Mouse (Mus musculus): ENCODE data around the gene Ptafr. TPM values are rescaled to one million over a fixed set of nuclear protein-coding genes. Genes with fewer than 3 reads are reported as not detected.

Gene Ptafr
- 0.25 and 0.39 TPM in 2 replicates for polyA plus RNA-seq (2015; fragmentation: Nextera tagmentation; extraction: Ambion mirVana)

DNA sequence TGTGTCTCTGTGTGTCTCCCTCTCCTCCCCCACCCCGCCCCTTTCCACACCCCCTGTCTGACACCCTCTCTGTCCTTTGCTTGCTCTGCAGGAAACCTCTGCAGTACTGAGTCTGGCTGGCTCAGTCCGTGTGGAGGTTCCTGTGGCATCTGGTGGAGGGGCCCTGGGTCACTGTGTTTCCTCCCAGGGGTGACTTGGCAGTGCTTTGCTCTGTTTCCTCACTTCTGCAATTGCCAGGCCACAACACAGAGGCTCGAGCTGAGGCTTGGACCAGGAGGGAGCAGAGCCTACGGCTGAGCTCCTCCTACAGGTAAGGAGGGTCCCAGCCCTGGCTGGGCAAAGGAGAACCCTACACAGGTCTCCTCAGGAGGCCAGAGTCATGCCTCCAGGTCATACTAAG lies at the start of gene Ptafr:
Gene Ptafr, plus strand, starts transcription at position 103 of the 400 bp plus-strand sequence.
- Histone ChIP-seq H3K36me3 (ENCODE audit: control insufficient read depth, insufficient read depth) (no peaks in the 10 kb centered on the region), H3K9ac (replicated peaks; ENCODE audit: low read depth, low read length) (no peak within 1 kb of the TSS)
- 44% methylated on average over 4 of the region's 4 CpGs for WGBS

GRCm38 (mm10) chr4:132514555-132515135 lies 49.2 kb upstream of the Ptafr start:
- peak; percentile 18; the same call in 1 of the 2 replicates for ATAC-seq
- peak overlapping the region; percentile 47 for H3K4me3 ChIP-seq (replicated peaks; ENCODE audit: low read length)
- peaks cover 8% of the 10 kb centered on the region for H3K4me1 ChIP-seq (replicated peaks; ENCODE audit: control insufficient read depth, insufficient read depth, low read length)
- under 1% methylated on average over 21 of the region's 21 CpGs for WGBS
- H3K27me3 ChIP-seq (replicated peaks; ENCODE audit: control insufficient read depth, insufficient read depth, low read length) = no peaks in the 10 kb centered on the region
- no peak overlapping the region for H3K9ac ChIP-seq (replicated peaks; ENCODE audit: low read depth, low read length)
- H3K9me3 ChIP-seq (ENCODE audit: control insufficient read depth, low read length) = no peaks in the 10 kb centered on the region
- no peaks in the 10 kb centered on the region for H3K36me3 ChIP-seq (ENCODE audit: control insufficient read depth, insufficient read depth)
- H3K27ac ChIP-seq (ENCODE audit: low read length) = no peak overlapping the region
- H3K4me2 ChIP-seq (ENCODE audit: low read length) = peak overlapping the region; percentile 88

More for the DNA sequence above, at the start of gene Ptafr:
- Histone ChIP-seq H3K27me3 (replicated peaks; ENCODE audit: control insufficient read depth, insufficient read depth, low read length) (no peaks in the 10 kb centered on the region), H3K4me1 (replicated peaks; ENCODE audit: control insufficient read depth, insufficient read depth, low read length) (no peaks in the 10 kb centered on the region), H3K4me2 (ENCODE audit: low read length) (no peak within 1 kb of the TSS), H3K9me3 (ENCODE audit: control insufficient read depth, low read length) (no peaks in the 10 kb centered on the region), H3K27ac (ENCODE audit: low read length) (no peak within 1 kb of the TSS), H3K4me3 (replicated peaks; ENCODE audit: low read length) (no peak within 1 kb of the TSS)
- ATAC-seq = no peak

GRCm38 (mm10) chr4:132515369-132516155 lies 48.3 kb upstream of the Ptafr start:
- Histone ChIP-seq H3K36me3 (ENCODE audit: control insufficient read depth, insufficient read depth) (no peaks in the 10 kb centered on the region), H3K27me3 (replicated peaks; ENCODE audit: control insufficient read depth, insufficient read depth, low read length) (no peaks in the 10 kb centered on the region), H3K4me1 (replicated peaks; ENCODE audit: control insufficient read depth, insufficient read depth, low read length) (peaks cover 8% of the 10 kb centered on the region), H3K4me2 (ENCODE audit: low read length) (peak overlapping the region; percentile 88), H3K27ac (ENCODE audit: low read length) (0 out of 2 replicates have a peak overlapping the region, but pooled peaks have one; percentile 23), H3K4me3 (replicated peaks; ENCODE audit: low read length) (peak overlapping the region; percentile 47), H3K9ac (replicated peaks; ENCODE audit: low read depth, low read length) (no peak overlapping the region), H3K9me3 (ENCODE audit: control insufficient read depth, low read length) (no peaks in the 10 kb centered on the region)
- ATAC-seq = peak; percentile 95
- WGBS = 19% methylated on average over 22 of the region's 22 CpGs

GRCm38 (mm10) chr4:132518066-132518465 lies 45.8 kb upstream of the Ptafr start:
- Histone ChIP-seq H3K36me3 (ENCODE audit: control insufficient read depth, insufficient read depth) (no peaks in the 10 kb centered on the region), H3K4me1 (replicated peaks; ENCODE audit: control insufficient read depth, insufficient read depth, low read length) (peaks cover 8% of the 10 kb centered on the region), H3K27me3 (replicated peaks; ENCODE audit: control insufficient read depth, insufficient read depth, low read length) (no peaks in the 10 kb centered on the region), H3K9ac (replicated peaks; ENCODE audit: low read depth, low read length) (no peak overlapping the region), H3K9me3 (ENCODE audit: control insufficient read depth, low read length) (no peaks in the 10 kb centered on the region), H3K4me3 (replicated peaks; ENCODE audit: low read length) (no peak overlapping the region), H3K4me2 (ENCODE audit: low read length) (no peak overlapping the region), H3K27ac (ENCODE audit: low read length) (no peak overlapping the region)
- ATAC-seq = no peak
- 81% methylated on average over 8 of the region's 8 CpGs for WGBS

- H3K4me1 ChIP-seq (replicated peaks; ENCODE audit: control insufficient read depth, insufficient read depth, low read length) = peaks cover 8% of the 10 kb centered on the region
- H3K4me3 ChIP-seq (replicated peaks; ENCODE audit: low read length) = no peak overlapping the region
- H3K4me2 ChIP-seq (ENCODE audit: low read length) = no peak overlapping the region
- H3K36me3 ChIP-seq (ENCODE audit: control insufficient read depth, insufficient read depth) = no peaks in the 10 kb centered on the region
- H3K9ac ChIP-seq (replicated peaks; ENCODE audit: low read depth, low read length) = no peak overlapping the region
- WGBS = 93% methylated on average over 3 of the region's 3 CpGs
- ATAC-seq = no peak
- H3K9me3 ChIP-seq (ENCODE audit: control insufficient read depth, low read length) = no peaks in the 10 kb centered on the region
- no peak overlapping the region for H3K27ac ChIP-seq (ENCODE audit: low read length)
- no peaks in the 10 kb centered on the region for H3K27me3 ChIP-seq (replicated peaks; ENCODE audit: control insufficient read depth, insufficient read depth, low read length)
Observed at GRCm38 (mm10) chr4:132519188-132519587, 44.7 kb upstream of the Ptafr start.

DNA sequence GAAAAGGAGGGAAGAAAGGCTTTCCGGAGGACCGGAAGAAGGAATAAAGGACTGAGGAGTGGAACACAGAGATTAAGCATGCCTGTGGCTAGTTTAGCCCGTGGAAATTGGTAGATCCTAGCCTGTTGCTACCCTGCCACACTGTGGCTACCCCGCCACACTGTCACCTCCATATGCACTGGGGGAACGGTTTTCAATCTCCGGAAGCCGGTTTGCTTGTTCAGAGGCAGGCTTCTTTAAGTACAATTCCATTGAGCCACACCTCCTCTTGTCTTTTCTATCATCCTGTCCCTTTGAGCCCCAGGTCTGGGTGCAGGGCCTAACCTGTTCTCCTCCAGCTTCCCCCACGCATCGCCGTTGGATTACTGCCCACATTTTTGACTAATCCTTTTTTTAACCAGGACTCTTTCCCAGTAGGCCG lies 39.5 kb upstream of the Ptafr start:
- WGBS = 13% methylated on average over 11 of the region's 11 CpGs
- H3K27me3 ChIP-seq (replicated peaks; ENCODE audit: control insufficient read depth, insufficient read depth, low read length) = no peaks in the 10 kb centered on the region
- peaks cover 2% of the 10 kb centered on the region; the same call in 1 of the 2 replicates for H3K4me1 ChIP-seq (replicated peaks; ENCODE audit: control insufficient read depth, insufficient read depth, low read length)
- H3K9me3 ChIP-seq (ENCODE audit: control insufficient read depth, low read length) = no peaks in the 10 kb centered on the region
- H3K36me3 ChIP-seq (ENCODE audit: control insufficient read depth, insufficient read depth) = 0 out of 2 replicates have a peak, but pooled peaks cover 2% of the 10 kb centered on the region
- H3K27ac ChIP-seq (ENCODE audit: low read length) = no peak overlapping the region
- H3K4me3 ChIP-seq (replicated peaks; ENCODE audit: low read length) = no peak overlapping the region
- no peak overlapping the region for H3K4me2 ChIP-seq (ENCODE audit: low read length)
- no peak overlapping the region for H3K9ac ChIP-seq (replicated peaks; ENCODE audit: low read depth, low read length)
- no peak for ATAC-seq

DNA sequence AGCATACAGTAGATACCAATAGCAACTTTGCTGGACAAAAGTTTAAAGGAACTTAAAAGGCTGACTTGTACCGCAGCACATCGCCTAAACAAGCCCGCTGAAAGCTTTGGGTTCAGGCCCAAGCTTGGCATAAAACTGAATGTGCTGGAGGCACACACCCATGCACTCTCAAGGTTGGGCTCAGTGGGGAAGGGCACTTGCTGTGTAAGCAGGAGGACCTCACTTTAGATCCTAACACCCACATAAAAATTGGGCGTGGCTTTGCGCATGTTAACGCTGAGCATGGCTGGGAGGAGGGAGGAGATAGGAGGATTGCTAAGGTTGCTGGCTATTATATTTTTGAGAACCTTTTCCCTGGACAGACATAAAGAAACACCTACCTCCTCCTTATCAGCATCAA lies 39.1 kb upstream of the Ptafr start:
- WGBS = 37% methylated on average over 6 of the region's 6 CpGs
- Histone ChIP-seq H3K27ac (ENCODE audit: low read length) (no peak overlapping the region), H3K4me1 (replicated peaks; ENCODE audit: control insufficient read depth, insufficient read depth, low read length) (peaks cover 2% of the 10 kb centered on the region; the same call in 1 of the 2 replicates), H3K9me3 (ENCODE audit: control insufficient read depth, low read length) (no peaks in the 10 kb centered on the region), H3K36me3 (ENCODE audit: control insufficient read depth, insufficient read depth) (peaks cover 2% of the 10 kb centered on the region; the same call in 1 of the 2 replicates), H3K4me2 (ENCODE audit: low read length) (no peak overlapping the region), H3K4me3 (replicated peaks; ENCODE audit: low read length) (no peak overlapping the region), H3K9ac (replicated peaks; ENCODE audit: low read depth, low read length) (no peak overlapping the region), H3K27me3 (replicated peaks; ENCODE audit: control insufficient read depth, insufficient read depth, low read length) (no peaks in the 10 kb centered on the region)
- no peak for ATAC-seq

GRCm38 (mm10) chr4:132526678-132527077 lies 37.2 kb upstream of the Ptafr start:
- Histone ChIP-seq H3K4me2 (ENCODE audit: low read length) (no peak overlapping the region), H3K27ac (ENCODE audit: low read length) (no peak overlapping the region), H3K4me3 (replicated peaks; ENCODE audit: low read length) (no peak overlapping the region), H3K9ac (replicated peaks; ENCODE audit: low read depth, low read length) (no peak overlapping the region), H3K9me3 (ENCODE audit: control insufficient read depth, low read length) (no peaks in the 10 kb centered on the region), H3K27me3 (replicated peaks; ENCODE audit: control insufficient read depth, insufficient read depth, low read length) (no peaks in the 10 kb centered on the region), H3K36me3 (ENCODE audit: control insufficient read depth, insufficient read depth) (peaks cover 10% of the 10 kb centered on the region), H3K4me1 (replicated peaks; ENCODE audit: control insufficient read depth, insufficient read depth, low read length) (peaks cover 6% of the 10 kb centered on the region)
- WGBS = 53% methylated on average over 2 of the region's 2 CpGs
- ATAC-seq = no peak

DNA sequence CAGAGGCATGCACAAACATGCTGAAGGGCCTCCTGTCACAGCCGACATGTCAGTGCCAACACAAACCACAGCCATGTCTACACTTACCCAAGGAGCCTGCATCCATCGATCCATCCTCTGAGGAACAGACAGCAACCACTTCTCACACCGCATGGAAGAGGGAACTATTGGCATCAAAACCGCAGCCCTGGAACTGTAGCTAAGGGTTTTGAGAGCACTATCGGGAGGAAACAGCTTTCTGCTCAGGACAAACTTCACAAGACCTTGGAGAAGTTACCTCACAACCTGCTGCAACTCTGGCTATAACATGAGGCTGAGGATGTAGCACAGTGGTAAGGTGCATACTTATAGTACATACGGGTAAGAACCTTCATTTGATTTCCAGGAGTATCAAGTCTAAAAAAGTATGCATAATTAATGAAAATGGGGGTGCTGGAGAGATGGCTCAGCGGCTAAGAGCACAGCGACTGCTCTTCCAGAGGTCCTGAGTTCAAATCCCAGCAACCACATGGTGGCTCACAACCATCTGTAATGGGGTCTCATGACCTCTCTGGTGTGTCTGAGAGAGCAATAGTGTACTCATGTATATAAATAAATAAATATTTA lies 35.8 kb upstream of the Ptafr start:
- no peak for ATAC-seq
- Histone ChIP-seq H3K4me2 (ENCODE audit: low read length) (no peak overlapping the region), H3K9me3 (ENCODE audit: control insufficient read depth, low read length) (no peaks in the 10 kb centered on the region), H3K4me3 (replicated peaks; ENCODE audit: low read length) (no peak overlapping the region), H3K9ac (replicated peaks; ENCODE audit: low read depth, low read length) (no peak overlapping the region), H3K27me3 (replicated peaks; ENCODE audit: control insufficient read depth, insufficient read depth, low read length) (no peaks in the 10 kb centered on the region), H3K4me1 (replicated peaks; ENCODE audit: control insufficient read depth, insufficient read depth, low read length) (peaks cover 15% of the 10 kb centered on the region), H3K27ac (ENCODE audit: low read length) (no peak overlapping the region), H3K36me3 (ENCODE audit: control insufficient read depth, insufficient read depth) (peaks cover 10% of the 10 kb centered on the region)
- 96% methylated on average over 8 of the region's 8 CpGs for WGBS
